Mouse (Mus musculus): Measurements from ENCODE around the gene Dock9. TPM values are rescaled to one million over a fixed set of nuclear protein-coding genes. Genes with fewer than 3 reads are reported as not detected.

The Dock9 gene
- polyA plus RNA-seq, 1 experiment from 2014 or later = 6.2 TPM

GRCm38 (mm10) chr14:121564656-121565055 lies 233.0 kb downstream of the Dock9 start:
- peak; percentile 40; the same call in 1 of the 2 replicates for ATAC-seq (ENCODE audit: low FRiP score)
- 33% methylated on average over 7 of the region's 7 CpGs for WGBS
- Histone ChIP-seq H3K36me3 (no peaks in the 10 kb centered on the region), H3K4me3 (no peak overlapping the region), H3K27me3 (peaks cover 8% of the 10 kb centered on the region; the same call in 1 of the 2 replicates), H3K4me2 (replicated peaks) (no peak overlapping the region), H3K27ac (no peak overlapping the region), H3K9me3 (replicated peaks) (no peaks in the 10 kb centered on the region), H3K4me1 (peaks cover 29% of the 10 kb centered on the region), H3K9ac (no peak overlapping the region)

- Histone ChIP-seq H3K9ac (no peak overlapping the region), H3K9me3 (replicated peaks) (no peaks in the 10 kb centered on the region), H3K27ac (no peak overlapping the region), H3K4me1 (peaks cover 29% of the 10 kb centered on the region), H3K27me3 (peaks cover 8% of the 10 kb centered on the region; the same call in 1 of the 2 replicates), H3K4me2 (replicated peaks) (no peak overlapping the region), H3K36me3 (no peaks in the 10 kb centered on the region), H3K4me3 (no peak overlapping the region)
- WGBS = 79% methylated on average over 4 of the region's 4 CpGs
- no peak for ATAC-seq (ENCODE audit: low FRiP score)
Observed at GRCm38 (mm10) chr14:121563954-121564353, 233.7 kb downstream of the Dock9 start.

- no peaks in the 10 kb centered on the region for H3K36me3 ChIP-seq
- no peak overlapping the region for H3K4me2 ChIP-seq (replicated peaks)
- no peaks in the 10 kb centered on the region for H3K9me3 ChIP-seq (replicated peaks)
- no peak for ATAC-seq (ENCODE audit: low FRiP score)
- no peak overlapping the region for H3K9ac ChIP-seq
- no peak overlapping the region for H3K4me3 ChIP-seq
- peaks cover 5% of the 10 kb centered on the region; the same call in 1 of the 2 replicates for H3K4me1 ChIP-seq
- peaks cover 8% of the 10 kb centered on the region; the same call in 1 of the 2 replicates for H3K27me3 ChIP-seq
- 73% methylated on average over 13 of the region's 13 CpGs for WGBS
- no peak overlapping the region for H3K27ac ChIP-seq
Observed at GRCm38 (mm10) chr14:121559026-121559425, 238.6 kb downstream of the Dock9 start.

GRCm38 (mm10) chr14:121556401-121557315 lies 241.0 kb downstream of the Dock9 start:
- no peak overlapping the region for H3K4me3 ChIP-seq
- WGBS = 64% methylated on average over 21 of the region's 21 CpGs
- no peak for ATAC-seq (ENCODE audit: low FRiP score)
- H3K27ac ChIP-seq = no peak overlapping the region
- no peaks in the 10 kb centered on the region for H3K36me3 ChIP-seq
- H3K9me3 ChIP-seq (replicated peaks) = no peaks in the 10 kb centered on the region
- peaks cover 5% of the 10 kb centered on the region; the same call in 1 of the 2 replicates for H3K4me1 ChIP-seq
- H3K27me3 ChIP-seq = peaks cover 8% of the 10 kb centered on the region; the same call in 1 of the 2 replicates
- H3K9ac ChIP-seq = no peak overlapping the region
- H3K4me2 ChIP-seq (replicated peaks) = no peak overlapping the region

- Histone ChIP-seq H3K27me3 (0 out of 2 replicates have a peak, but pooled peaks cover 3% of the 10 kb centered on the region), H3K4me3 (no peak overlapping the region), H3K9me3 (replicated peaks) (no peaks in the 10 kb centered on the region), H3K4me1 (peaks cover 5% of the 10 kb centered on the region; the same call in 1 of the 2 replicates), H3K9ac (no peak overlapping the region), H3K4me2 (replicated peaks) (no peak overlapping the region), H3K36me3 (no peaks in the 10 kb centered on the region), H3K27ac (no peak overlapping the region)
- no peak for ATAC-seq (ENCODE audit: low FRiP score)
Observed at GRCm38 (mm10) chr14:121553785-121554184, 243.9 kb downstream of the Dock9 start.

GRCm38 (mm10) chr14:121552586-121552985 lies 245.1 kb downstream of the Dock9 start:
- Histone ChIP-seq H3K9ac (no peak overlapping the region), H3K4me2 (replicated peaks) (no peak overlapping the region), H3K4me3 (no peak overlapping the region), H3K36me3 (no peaks in the 10 kb centered on the region), H3K4me1 (peaks cover 5% of the 10 kb centered on the region; the same call in 1 of the 2 replicates), H3K27me3 (0 out of 2 replicates have a peak, but pooled peaks cover 3% of the 10 kb centered on the region), H3K27ac (no peak overlapping the region), H3K9me3 (replicated peaks) (no peaks in the 10 kb centered on the region)
- WGBS = 78% methylated on average over 5 of the region's 5 CpGs
- ATAC-seq (ENCODE audit: low FRiP score) = no peak

- Histone ChIP-seq H3K27ac (no peak overlapping the region), H3K27me3 (no peaks in the 10 kb centered on the region), H3K4me3 (no peak overlapping the region), H3K4me2 (replicated peaks) (no peak overlapping the region), H3K36me3 (no peaks in the 10 kb centered on the region), H3K9ac (no peak overlapping the region), H3K4me1 (no peaks in the 10 kb centered on the region), H3K9me3 (replicated peaks) (no peaks in the 10 kb centered on the region)
- ATAC-seq (ENCODE audit: low FRiP score) = no peak
- WGBS = 77% methylated on average over 6 of the region's 6 CpGs
Observed at GRCm38 (mm10) chr14:121549834-121550233, 247.8 kb downstream of the Dock9 start.

- Histone ChIP-seq H3K9me3 (replicated peaks) (no peaks in the 10 kb centered on the region), H3K27me3 (no peaks in the 10 kb centered on the region), H3K4me2 (replicated peaks) (no peak overlapping the region), H3K4me3 (no peak overlapping the region), H3K4me1 (no peaks in the 10 kb centered on the region), H3K36me3 (no peaks in the 10 kb centered on the region), H3K9ac (no peak overlapping the region), H3K27ac (no peak overlapping the region)
- no peak for ATAC-seq (ENCODE audit: low FRiP score)
- WGBS = 52% methylated on average over 7 of the region's 7 CpGs
Observed at GRCm38 (mm10) chr14:121547745-121548144, 249.9 kb downstream of the Dock9 start.

- Histone ChIP-seq H3K27me3 (no peaks in the 10 kb centered on the region), H3K36me3 (no peaks in the 10 kb centered on the region), H3K4me3 (no peak overlapping the region), H3K9me3 (replicated peaks) (no peaks in the 10 kb centered on the region), H3K4me2 (replicated peaks) (no peak overlapping the region), H3K4me1 (no peaks in the 10 kb centered on the region), H3K27ac (no peak overlapping the region), H3K9ac (no peak overlapping the region)
- 91% methylated on average over 5 of the region's 5 CpGs for WGBS
- no peak for ATAC-seq (ENCODE audit: low FRiP score)
Observed at GRCm38 (mm10) chr14:121546621-121547020, 251.0 kb downstream of the Dock9 start.

- Histone ChIP-seq H3K9me3 (replicated peaks) (no peaks in the 10 kb centered on the region), H3K27me3 (no peaks in the 10 kb centered on the region), H3K4me1 (no peaks in the 10 kb centered on the region), H3K4me2 (replicated peaks) (no peak overlapping the region), H3K36me3 (no peaks in the 10 kb centered on the region), H3K4me3 (no peak overlapping the region), H3K9ac (no peak overlapping the region), H3K27ac (no peak overlapping the region)
- 83% methylated on average over 14 of the region's 14 CpGs for WGBS
- ATAC-seq (ENCODE audit: low FRiP score) = no peak
Observed at GRCm38 (mm10) chr14:121545551-121546331, 251.9 kb downstream of the Dock9 start.

- Histone ChIP-seq H3K9ac (no peak overlapping the region), H3K27me3 (no peaks in the 10 kb centered on the region), H3K4me1 (no peaks in the 10 kb centered on the region), H3K36me3 (no peaks in the 10 kb centered on the region), H3K4me3 (no peak overlapping the region), H3K9me3 (replicated peaks) (0 out of 2 replicates have a peak, but pooled peaks cover 7% of the 10 kb centered on the region), H3K4me2 (replicated peaks) (no peak overlapping the region), H3K27ac (no peak overlapping the region)
- WGBS = 94% methylated on average over 7 of the region's 7 CpGs
- no peak for ATAC-seq (ENCODE audit: low FRiP score)
Observed at GRCm38 (mm10) chr14:121541262-121541661, 256.4 kb downstream of the Dock9 start.

GRCm38 (mm10) chr14:121534501-121534900 lies 263.1 kb downstream of the Dock9 start:
- Histone ChIP-seq H3K36me3 (no peaks in the 10 kb centered on the region), H3K4me1 (no peaks in the 10 kb centered on the region), H3K9ac (no peak overlapping the region), H3K4me2 (replicated peaks) (no peak overlapping the region), H3K4me3 (no peak overlapping the region), H3K9me3 (replicated peaks) (0 out of 2 replicates have a peak, but pooled peaks cover 7% of the 10 kb centered on the region), H3K27ac (no peak overlapping the region), H3K27me3 (no peaks in the 10 kb centered on the region)
- 86% methylated on average over 3 of the region's 3 CpGs for WGBS
- no peak for ATAC-seq (ENCODE audit: low FRiP score)

All from hindbrain, embryonic 12.5 days (tissue).